Mouse (Mus musculus): Measurements from ENCODE around the gene Uba1.

- TF ChIP-seq POLR2A (IDR thresholded peaks at IDR 0.05; ENCODE audit: insufficient read depth, low read depth, low read length) (no peak), CTCF (IDR thresholded peaks at IDR 0.05; ENCODE audit: insufficient read depth, low read depth, low read length) (no peak)
Measured at GRCm38 (mm10) chrX:20657593-20657992, 533 bp upstream of the Uba1 start.
